Mouse (Mus musculus): ENCODE data around the gene Hist3h2ba. TPM values are rescaled to one million over a fixed set of nuclear protein-coding genes. Genes with fewer than 3 reads are reported as not detected.
"Not testable (repeated sequence)": the region's sequence is repeated elsewhere in the genome, so short reads cannot be mapped to it uniquely, and the experiment has no call there.

Hist3h2ba gene
- total RNA-seq, 2 experiments from 2014 or later, result 119 to 135 TPM

DNA sequence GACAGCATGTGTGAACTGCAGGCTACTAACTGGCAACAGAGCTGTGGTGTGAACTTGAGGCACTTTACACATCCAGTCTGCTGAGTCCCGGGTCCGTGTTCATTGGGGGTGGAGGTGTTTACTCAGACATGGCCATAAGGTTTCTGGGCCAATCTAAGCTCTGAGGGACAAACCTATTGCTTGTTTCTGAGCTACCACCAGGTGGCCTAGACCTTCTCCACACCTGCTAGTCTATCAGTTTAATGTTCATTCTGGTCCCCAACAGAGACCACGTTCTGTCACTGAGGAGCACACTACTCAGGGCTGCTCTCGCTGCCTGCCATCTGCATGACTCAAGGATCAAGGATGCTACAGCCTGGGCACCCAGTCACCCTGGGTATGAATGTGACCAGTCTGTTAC lies 17.1 kb upstream of the Hist3h2ba start:
- intact Hi-C loops (cut with DNase I), result no loop called here
- DNase-seq (ENCODE audit: low spot score in 2 of 2), result no peak

- DNase-seq (ENCODE audit: low spot score in 2 of 2), result no peak
- intact Hi-C loops (cut with DNase I), result no loop called here
These were observed 10.8 kb upstream of the Hist3h2ba start for GRCm38 (mm10) chr11:58937909-58938308.

DNA sequence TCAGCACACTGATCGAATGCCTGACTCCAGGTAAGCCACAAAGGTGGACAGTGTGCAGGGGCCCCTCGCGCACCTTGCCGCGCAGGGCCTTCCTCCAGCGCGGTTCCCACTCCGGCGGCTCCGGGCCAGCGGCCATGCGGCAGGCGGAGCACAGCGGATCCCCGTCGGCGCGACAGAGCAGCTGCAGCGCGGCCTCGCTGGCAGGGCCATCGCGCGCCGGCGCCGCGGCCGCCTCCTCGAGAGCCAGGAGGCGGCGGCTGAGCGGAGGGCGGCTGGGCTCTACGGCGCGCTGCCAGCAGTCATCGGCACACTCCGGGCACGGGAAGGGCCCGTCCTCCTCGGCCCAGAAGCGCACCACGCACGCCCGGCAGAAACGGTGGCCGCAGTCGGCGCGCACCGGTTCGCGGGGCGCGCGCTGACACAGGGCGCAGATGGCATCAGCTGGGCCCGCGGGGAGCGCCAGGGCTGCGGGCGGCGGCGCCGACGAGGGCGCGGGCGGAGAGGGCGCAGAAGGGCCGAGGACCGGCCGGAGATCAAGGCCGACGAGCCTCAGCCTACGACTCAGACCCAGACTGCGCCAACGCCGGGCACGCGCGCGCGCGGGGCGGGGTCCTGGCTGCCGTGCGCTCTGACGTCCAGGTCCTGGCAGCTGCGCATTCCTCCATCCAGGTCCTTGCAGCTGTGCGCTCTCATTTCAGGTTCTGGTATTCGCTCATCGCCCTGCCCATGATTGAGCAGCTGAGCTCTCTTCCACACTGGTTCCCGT lies 10.2 kb upstream of the Hist3h2ba start, which contains the start of gene Rnf187:
TSS of gene Rnf187 (minus strand) at position 595 of the 766 bp plus-strand sequence.
- intact Hi-C loops (cut with DNase I), result no loop called here
- DNase-seq (ENCODE audit: low spot score in 2 of 2), result peak; percentile 91 to 94

DNA sequence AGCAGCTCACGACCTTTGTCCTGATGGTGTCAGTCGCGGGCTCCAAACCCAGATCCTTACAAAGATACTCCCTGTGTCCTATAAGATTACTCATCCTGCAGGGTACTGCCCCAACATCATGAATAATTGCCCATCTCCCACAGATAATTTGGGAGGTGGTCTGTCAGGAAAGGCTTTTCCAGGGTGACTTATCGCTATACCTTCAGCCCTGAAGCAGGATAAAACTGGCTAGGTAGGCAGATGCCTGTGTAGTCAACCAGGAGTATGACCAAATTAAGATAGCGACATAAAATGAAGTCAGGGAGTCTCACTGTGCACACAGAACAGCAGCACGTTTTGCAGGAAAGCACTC lies 9.7 kb upstream of the Hist3h2ba start:
- no peak for DNase-seq (ENCODE audit: low spot score in 2 of 2)
- intact Hi-C loops (cut with DNase I), result no loop called here

GRCm38 (mm10) chr11:58944136-58944535 lies 4.6 kb upstream of the Hist3h2ba start:
- intact Hi-C loops (cut with DNase I), result no loop called here
- DNase-seq (ENCODE audit: low spot score in 2 of 2), result no peak

GRCm38 (mm10) chr11:58947306-58947705 lies 1.4 kb upstream of the Hist3h2ba start:
- DNase-seq (ENCODE audit: low spot score in 2 of 2), result no peak
- intact Hi-C loops (cut with DNase I), result no loop called here

DNA sequence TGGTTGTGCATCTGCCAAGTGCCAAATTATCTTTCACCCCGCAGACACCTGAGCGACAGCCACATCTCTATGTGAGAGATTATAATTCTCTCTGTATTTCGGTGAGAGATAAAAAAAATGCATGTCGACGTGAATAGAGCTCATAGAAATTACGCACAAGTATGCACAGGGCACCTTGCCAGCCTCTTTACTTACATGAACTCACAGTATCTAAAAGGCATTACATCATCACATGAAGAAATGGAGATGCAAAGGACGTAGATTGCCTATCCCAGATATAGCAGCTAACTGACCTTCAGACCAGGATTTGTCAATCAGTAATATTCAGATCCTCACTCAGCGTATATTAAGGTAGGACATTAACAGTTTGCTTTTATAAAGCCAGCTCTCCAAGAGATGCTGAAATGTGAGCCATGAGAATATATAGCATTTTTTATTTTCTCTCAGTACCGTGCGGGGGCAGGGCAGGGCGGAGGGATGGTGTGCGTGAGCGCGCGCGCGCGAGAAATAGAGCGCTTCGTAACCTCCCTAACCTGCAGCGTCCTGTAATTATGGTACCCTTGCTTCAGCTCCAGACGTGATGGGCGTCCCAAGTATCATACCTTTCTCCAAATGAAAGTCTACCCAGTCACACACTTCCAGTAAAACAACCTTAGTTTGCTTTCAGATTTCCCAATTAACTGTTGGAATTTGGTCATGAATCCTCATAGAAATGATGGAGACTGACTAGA lies 757 bp upstream of the Hist3h2ba start:
- intact Hi-C loops (cut with DNase I), result no loop called here
- DNase-seq (ENCODE audit: low spot score in 2 of 2), result peak; percentile 64 to 84

DNA sequence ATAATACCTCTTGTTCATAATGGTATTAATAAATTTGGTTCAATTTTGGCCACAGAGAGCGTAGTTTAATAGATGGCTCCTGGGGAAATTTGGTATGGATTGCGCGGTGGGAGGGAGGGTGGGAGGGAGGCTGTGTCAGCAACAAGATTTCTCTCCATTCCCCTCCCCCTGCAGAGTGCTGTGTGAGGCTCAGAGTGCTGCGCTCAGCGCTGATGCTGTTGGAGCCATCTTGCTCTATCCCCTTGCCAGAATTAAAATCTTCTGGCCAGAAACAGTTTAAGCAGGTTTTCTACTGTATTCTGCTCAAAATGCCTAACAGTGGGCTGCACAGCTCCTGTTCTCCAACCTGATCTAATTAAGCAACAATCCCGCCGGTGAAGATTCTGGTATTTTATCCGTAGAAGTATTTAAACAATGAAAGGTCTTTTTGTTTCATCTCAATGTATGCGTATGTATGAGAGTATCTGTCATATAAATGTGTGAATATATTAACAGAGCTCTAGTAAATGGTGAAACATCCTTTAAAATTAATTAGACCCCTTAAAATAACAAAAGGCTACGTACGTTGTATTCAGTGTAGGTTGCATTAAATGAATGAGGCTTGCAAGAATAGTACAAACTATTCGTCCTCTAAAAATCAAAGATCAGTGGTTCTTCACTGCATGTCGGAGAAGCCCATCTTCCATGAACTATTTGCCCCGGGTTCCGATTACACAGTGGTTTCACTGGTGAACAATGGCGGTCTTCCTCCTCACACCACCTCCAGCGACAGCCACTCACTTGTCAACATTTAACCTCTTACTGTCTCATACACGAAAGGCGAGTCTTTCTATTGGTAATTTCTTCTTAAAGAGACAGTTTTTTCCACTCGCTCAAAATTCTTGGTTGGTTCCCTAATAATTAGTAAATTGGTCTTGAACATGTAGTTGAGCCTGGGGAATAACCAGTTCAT lies 1.0 kb downstream of the Hist3h2ba start:
- DNase-seq (ENCODE audit: low spot score in 2 of 2), result peak; percentile 74 to 89
- intact Hi-C loops (cut with DNase I), result no loop called here

DNA sequence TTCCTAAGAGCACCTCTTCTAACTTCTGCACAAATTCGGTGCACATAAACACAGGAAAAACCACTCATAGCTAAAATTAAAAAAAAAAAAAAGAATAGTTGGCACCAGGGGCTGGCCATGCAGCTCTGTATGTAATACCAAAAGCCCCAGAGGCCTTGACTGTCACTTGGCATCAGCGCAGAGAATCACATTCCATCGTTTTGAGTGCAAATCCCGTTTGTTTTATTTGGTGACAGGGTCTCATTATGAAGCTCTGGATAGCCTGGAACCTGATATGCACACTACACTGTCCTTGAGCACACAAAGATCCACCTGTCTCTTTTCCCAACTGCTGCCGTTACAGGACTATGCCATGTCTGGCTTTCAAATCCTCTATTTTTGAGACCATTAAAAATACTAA lies 2.5 kb downstream of the Hist3h2ba start:
- no peak for DNase-seq (ENCODE audit: low spot score in 2 of 2)
- intact Hi-C loops (cut with DNase I), result no loop called here

GRCm38 (mm10) chr11:58953351-58954169 lies 4.8 kb downstream of the Hist3h2ba start:
- intact Hi-C loops (cut with DNase I), result no loop called here
- no peak for DNase-seq (ENCODE audit: low spot score in 2 of 2)

- DNase-seq (ENCODE audit: low spot score in 2 of 2); intact Hi-C loops (cut with DNase I): not testable (repeated sequence)
These were observed 5.4 kb downstream of the Hist3h2ba start for GRCm38 (mm10) chr11:58954170-58954419.

DNA sequence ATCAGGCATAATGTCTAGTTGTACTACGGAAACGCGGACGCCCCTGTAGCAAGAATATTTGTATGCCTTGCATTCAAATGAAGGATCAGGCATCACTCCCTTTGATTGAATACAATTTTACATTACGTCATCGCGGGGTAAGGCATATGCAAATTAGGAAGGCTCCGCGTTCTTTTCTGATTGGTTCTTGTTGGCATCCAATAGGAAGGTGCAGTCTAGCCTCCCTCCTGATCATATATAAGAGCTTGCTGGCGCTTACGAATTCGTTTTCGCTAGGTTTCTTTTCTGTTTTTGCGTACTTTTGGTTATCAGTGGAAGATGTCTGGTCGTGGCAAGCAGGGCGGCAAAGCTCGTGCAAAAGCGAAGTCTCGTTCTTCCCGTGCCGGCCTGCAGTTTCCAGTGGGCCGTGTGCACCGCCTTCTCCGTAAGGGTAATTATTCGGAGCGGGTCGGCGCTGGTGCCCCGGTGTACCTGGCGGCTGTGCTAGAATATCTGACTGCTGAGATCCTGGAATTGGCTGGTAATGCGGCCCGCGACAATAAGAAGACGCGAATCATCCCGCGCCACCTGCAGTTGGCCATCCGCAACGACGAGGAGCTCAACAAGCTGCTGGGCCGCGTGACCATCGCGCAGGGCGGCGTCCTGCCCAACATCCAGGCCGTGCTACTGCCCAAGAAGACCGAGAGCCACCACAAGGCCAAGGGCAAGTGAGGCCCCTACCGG lies 5.9 kb downstream of the Hist3h2ba start, which contains the start of the genes Hist3h2a and Trim17:
TSS of gene Hist3h2a (plus strand) at position 266 of the 723 bp plus-strand sequence.
TSS of gene Trim17 (plus strand) at position 266 of the 723 bp plus-strand sequence.
- DNase-seq (ENCODE audit: low spot score in 2 of 2), result peak; percentile 93 to 98
- intact Hi-C loops (cut with DNase I), result no loop called here

DNA sequence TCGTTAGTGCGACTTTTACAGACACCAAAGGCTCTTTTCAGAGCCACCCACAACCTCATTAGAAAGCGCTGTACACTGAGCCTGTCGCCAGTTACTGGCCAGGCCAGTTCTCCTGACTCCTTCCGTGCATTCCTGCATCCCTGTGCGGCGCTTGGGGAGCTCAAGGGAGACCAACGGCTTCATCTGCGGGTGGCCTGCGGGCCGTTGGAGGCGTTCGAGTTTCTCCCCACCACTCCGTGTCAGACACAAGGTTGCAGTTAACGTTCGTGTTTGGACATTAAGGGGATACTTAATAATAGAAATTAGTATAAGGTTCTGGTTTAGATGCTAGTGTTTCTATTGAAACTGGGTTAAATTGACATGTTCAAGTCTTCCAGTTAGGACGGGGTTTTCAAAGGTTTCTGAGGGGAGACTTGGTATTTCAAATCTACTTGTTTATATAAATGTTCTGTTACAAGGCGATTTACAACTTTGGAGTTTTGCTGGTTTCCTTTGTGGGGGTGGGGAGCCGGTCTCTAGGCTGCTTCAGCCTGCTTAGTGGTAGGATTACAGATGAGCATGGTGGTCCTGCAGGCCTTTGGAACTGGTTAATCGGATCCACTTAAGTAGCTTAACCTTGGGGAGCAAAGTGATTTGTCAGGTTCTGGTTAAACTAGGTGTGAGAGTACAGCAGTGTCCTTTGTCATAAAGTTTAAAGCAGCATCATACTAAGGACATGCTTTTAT lies 6.6 kb downstream of the Hist3h2ba start:
- intact Hi-C loops (cut with DNase I), result no loop called here
- no peak for DNase-seq (ENCODE audit: low spot score in 2 of 2)

DNA sequence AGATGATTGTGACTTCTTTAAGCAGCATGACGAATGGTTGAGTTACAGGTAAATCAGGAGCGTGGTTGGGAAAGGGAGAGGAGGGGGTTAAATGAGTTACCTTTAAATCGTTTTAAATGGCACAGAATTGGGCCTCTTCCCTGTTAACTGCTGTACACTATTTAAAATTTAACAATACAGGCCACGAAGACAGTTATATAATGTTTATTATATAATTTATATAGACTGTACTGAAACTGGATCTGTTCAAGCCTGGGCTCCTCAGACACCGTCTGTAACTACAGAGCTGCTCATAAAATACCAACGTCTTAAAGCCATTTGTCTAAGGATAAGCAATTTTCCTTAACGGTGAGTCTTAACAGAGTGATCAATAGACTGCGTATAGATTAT lies 7.1 kb downstream of the Hist3h2ba start:
- intact Hi-C loops (cut with DNase I), result no loop called here
- DNase-seq (ENCODE audit: low spot score in 2 of 2), result no peak

DNA sequence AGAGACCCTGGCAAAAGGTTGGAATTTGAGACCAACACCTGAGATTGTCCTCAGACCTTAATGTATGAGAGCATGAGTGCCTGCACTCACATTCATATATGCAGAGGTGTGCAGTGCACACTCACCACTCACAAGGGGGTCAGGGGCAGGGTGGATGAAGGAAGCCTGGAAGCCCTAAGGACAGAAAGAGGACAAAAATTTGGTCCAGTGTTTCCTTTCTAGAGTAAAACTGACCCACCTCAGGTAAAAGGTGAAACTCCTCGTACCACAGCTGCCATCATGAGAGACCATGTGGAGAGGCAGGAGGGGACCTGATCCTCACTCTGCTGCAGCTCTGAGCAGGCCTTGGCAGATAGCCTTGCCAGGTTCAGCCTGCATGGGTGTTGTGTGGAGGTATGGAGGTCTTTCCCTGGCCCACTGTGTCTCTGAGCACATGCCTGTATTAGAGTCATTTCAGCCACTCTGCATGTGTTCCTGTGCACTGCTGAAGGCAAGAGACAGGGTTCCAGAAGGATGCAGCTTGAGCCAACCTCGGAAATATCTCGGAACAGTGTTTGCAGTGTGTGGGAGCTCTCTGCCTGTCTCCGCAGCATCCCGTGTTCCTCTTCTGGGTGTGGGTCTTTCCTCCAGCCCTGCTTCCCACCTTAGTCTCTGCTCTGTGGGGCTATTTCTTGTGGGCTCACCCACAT lies 8.7 kb downstream of the Hist3h2ba start:
- intact Hi-C loops (cut with DNase I), result no loop called here
- peak in 1 of 2 experiments; percentile 49 for DNase-seq (ENCODE audit: low spot score in 2 of 2)

- no peak for DNase-seq (ENCODE audit: low spot score in 2 of 2)
- intact Hi-C loops (cut with DNase I), result no loop called here
These were observed 9.8 kb downstream of the Hist3h2ba start for GRCm38 (mm10) chr11:58958536-58958935.

GRCm38 (mm10) chr11:58959186-58959825 lies 10.6 kb downstream of the Hist3h2ba start:
- no peak for DNase-seq (ENCODE audit: low spot score in 2 of 2)
- intact Hi-C loops (cut with DNase I), result no loop called here

Measured in left cerebral cortex, postnatal 14 days (tissue).